Comparison of ENCODE assay signal across 8 mouse cellular contexts in the genomic region with DNA sequence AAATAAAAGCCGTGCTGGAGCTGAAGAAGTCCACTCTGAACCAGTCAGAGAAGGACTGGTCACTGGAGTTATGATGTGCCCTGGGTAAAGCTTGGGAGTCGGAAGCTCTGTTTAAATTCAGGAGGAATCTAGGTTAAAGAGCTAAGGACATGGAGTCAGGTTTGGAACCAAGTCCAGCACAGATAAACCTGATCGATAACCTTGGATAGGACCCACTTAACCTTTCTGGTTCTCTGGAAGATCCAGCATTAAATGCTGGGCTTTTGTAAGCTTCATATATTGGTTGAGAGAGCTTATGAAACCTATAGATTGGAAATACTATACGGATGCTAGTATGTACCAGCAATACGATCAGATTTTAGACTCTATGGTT. TPM values are rescaled to one million over a fixed set of nuclear protein-coding genes. Genes with fewer than 3 reads are reported as not detected.
DNase-seq lines count a peak whose midpoint lies in the region; ATAC-seq and TF ChIP-seq lines count a peak whose summit lies in the region.

No protein-coding gene starts in this region.

- no peak for DNase-seq in kidney, postnatal 0 days (ENCODE audit: low spot score)
- DNase-seq in kidney, postnatal 4 days: no peak
- DNase-seq in embryonic facial prominence, embryonic 11.5 days (ENCODE audit: low spot score): no peak
- no peak for DNase-seq in intestine, embryonic 14.5 days (ENCODE audit: low spot score)
- no peak for DNase-seq in frontal cortex, postnatal 10 days (ENCODE audit: low spot score in 2 of 2)
- DNase-seq in cerebellum, adult 9-11 months: no peak
- DNase-seq in gastrocnemius, postnatal 14 days: no peak

- peak overlapping the region; percentile 64 for H3K9ac ChIP-seq in kidney, postnatal 0 days (ENCODE audit: low read depth, low read length)
- H3K9ac ChIP-seq in embryonic facial prominence, embryonic 11.5 days (replicated peaks; ENCODE audit: low read length): peak overlapping the region; percentile 81
- H3K9ac ChIP-seq in intestine, embryonic 14.5 days (ENCODE audit: low read length): peak overlapping the region; percentile 73

- no peaks in the 10 kb centered on the region for H3K27me3 ChIP-seq in kidney, postnatal 0 days (ENCODE audit: insufficient read depth, low read length)
- H3K27me3 ChIP-seq in embryonic facial prominence, embryonic 11.5 days (ENCODE audit: control insufficient read depth, insufficient read depth, low read length): no peaks in the 10 kb centered on the region
- no peaks in the 10 kb centered on the region for H3K27me3 ChIP-seq in intestine, embryonic 14.5 days (replicated peaks; ENCODE audit: control insufficient read depth, insufficient read depth, low read length)
- no peaks in the 10 kb centered on the region for H3K27me3 ChIP-seq in myocyte (ENCODE audit: control insufficient read depth, insufficient read depth, insufficient read length)

- H3K36me3 ChIP-seq in kidney, postnatal 0 days (ENCODE audit: insufficient read depth, low read length): no peaks in the 10 kb centered on the region
- H3K36me3 ChIP-seq in embryonic facial prominence, embryonic 11.5 days (replicated peaks; ENCODE audit: control insufficient read depth, insufficient read depth, low read depth, low read length): no peaks in the 10 kb centered on the region
- no peaks in the 10 kb centered on the region for H3K36me3 ChIP-seq in intestine, embryonic 14.5 days (ENCODE audit: control insufficient read depth, insufficient read depth, low read length)
- no peaks in the 10 kb centered on the region for H3K36me3 ChIP-seq in myocyte (ENCODE audit: control insufficient read depth, insufficient read depth)

- TF ChIP-seq POLR2A in myocyte (IDR thresholded peaks at IDR 0.05; ENCODE audit: insufficient read length, low read depth): no peak

- intact Hi-C loops in gastrocnemius, postnatal 14 days (cut with DNase I; ENCODE audit: low total_unique reads): no loop called here

- H3K4me3 ChIP-seq in kidney, postnatal 0 days (replicated peaks; ENCODE audit: low read depth, low read length): peak overlapping the region; percentile 77
- H3K4me3 ChIP-seq in embryonic facial prominence, embryonic 11.5 days (ENCODE audit: low read depth, low read length): peak overlapping the region; percentile 82
- H3K4me3 ChIP-seq in intestine, embryonic 14.5 days (ENCODE audit: low read depth, low read length): peak overlapping the region; percentile 77
- peak overlapping the region; percentile 84 for H3K4me3 ChIP-seq in myocyte

- peaks cover 7% of the 10 kb centered on the region; the same call in 1 of the 2 replicates for H3K4me1 ChIP-seq in kidney, postnatal 0 days (replicated peaks; ENCODE audit: insufficient read depth, low read length)
- H3K4me1 ChIP-seq in embryonic facial prominence, embryonic 11.5 days (ENCODE audit: control insufficient read depth, insufficient read depth, low read length): peaks cover 3% of the 10 kb centered on the region; the same call in 1 of the 2 replicates
- H3K4me1 ChIP-seq in intestine, embryonic 14.5 days (replicated peaks; ENCODE audit: control insufficient read depth, insufficient read depth, low read length): peaks cover 19% of the 10 kb centered on the region

- H3K4me2 ChIP-seq in kidney, postnatal 0 days (ENCODE audit: low read length): peak overlapping the region; percentile 92
- peak overlapping the region; percentile 75 for H3K4me2 ChIP-seq in embryonic facial prominence, embryonic 11.5 days (ENCODE audit: low read depth, low read length)
- H3K4me2 ChIP-seq in intestine, embryonic 14.5 days (ENCODE audit: low read length): peak overlapping the region; percentile 73
- peak overlapping the region; percentile 84 for H3K4me2 ChIP-seq in myocyte (ENCODE audit: low read depth)

- WGBS in kidney, postnatal 0 days: 14% methylated on average over 5 of the region's 5 CpGs
- 29% methylated on average over 5 of the region's 5 CpGs for WGBS in embryonic facial prominence, embryonic 11.5 days
- WGBS in intestine, embryonic 14.5 days: 23% methylated on average over 5 of the region's 5 CpGs

- peak overlapping the region; percentile 38; the same call in 1 of the 2 replicates for H3K27ac ChIP-seq in kidney, postnatal 0 days
- H3K27ac ChIP-seq in embryonic facial prominence, embryonic 11.5 days (replicated peaks; ENCODE audit: low read depth, low read length): 0 out of 2 replicates have a peak overlapping the region, but pooled peaks have one; percentile 35
- H3K27ac ChIP-seq in intestine, embryonic 14.5 days (ENCODE audit: low read depth): no peak overlapping the region

- H3ac ChIP-seq in myocyte (ENCODE audit: control insufficient read depth, insufficient read length): peak overlapping the region; percentile 37

- TF ChIP-seq CTCF in kidney, postnatal 0 days (IDR thresholded peaks at IDR 0.05; ENCODE audit: low read depth): no peak

- ATAC-seq in kidney, postnatal 0 days (replicated peaks; ENCODE audit: low FRiP score, low read depth): no peak
- no peak for ATAC-seq in embryonic facial prominence, embryonic 11.5 days (replicated peaks; ENCODE audit: insufficient number of reproducible peaks, low FRiP score, low TSS enrichment, low read depth)
- ATAC-seq in intestine, embryonic 14.5 days (replicated peaks; ENCODE audit: low FRiP score, low TSS enrichment, low read depth): no peak; the same call in 1 of the 2 replicates

- peaks cover 56% of the 10 kb centered on the region for H3K79me2 ChIP-seq in myocyte (ENCODE audit: control insufficient read depth, insufficient read depth)

- no peaks in the 10 kb centered on the region for H3K9me3 ChIP-seq in kidney, postnatal 0 days (replicated peaks; ENCODE audit: low read length)
- no peaks in the 10 kb centered on the region for H3K9me3 ChIP-seq in embryonic facial prominence, embryonic 11.5 days (replicated peaks; ENCODE audit: control insufficient read depth, low read length)
- no peaks in the 10 kb centered on the region for H3K9me3 ChIP-seq in intestine, embryonic 14.5 days (ENCODE audit: control insufficient read depth, low read length)

TF ChIP-seq in myocyte, 11 proteins besides CTCF, POLR2A, EP300 and RAD21:
- no peak for TF ChIP-seq SRF (IDR thresholded peaks at IDR 0.05; ENCODE audit: control insufficient read depth, insufficient read length, low read depth)

RNA-seq across cellular contexts. Expression of gene Fam222b, which starts 0.7 kb away (rescaled TPM):
- 13.3 and 13.8 TPM in 2 replicates for polyA plus RNA-seq in kidney, postnatal 0 days (2015; fragmentation: Nextera tagmentation; extraction: Ambion mirVana)
- 19.0 and 22.8 TPM in 2 replicates for polyA plus RNA-seq in embryonic facial prominence, embryonic 11.5 days (2014; fragmentation: Nextera tagmentation; extraction: Ambion mirVana)
- 13.4 and 17.8 TPM in 2 replicates for polyA plus RNA-seq in intestine, embryonic 14.5 days (2014; fragmentation: Nextera tagmentation; extraction: Ambion mirVana)
- polyA plus RNA-seq in myocyte (2012; fragmentation: generic; extraction: Trizol): 16.1 TPM
- 1 to 10 TPM; 6.5 to 7.4 TPM for total RNA-seq in gastrocnemius, postnatal 14 days (2021)

RNA-seq across cellular contexts. Expression of gene Eral1, which starts 14.9 kb away (rescaled TPM):
- polyA plus RNA-seq in kidney, postnatal 0 days (2015; fragmentation: Nextera tagmentation; extraction: Ambion mirVana): 25.0 and 26.9 TPM in 2 replicates
- 37.5 and 44.6 TPM in 2 replicates for polyA plus RNA-seq in embryonic facial prominence, embryonic 11.5 days (2014; fragmentation: Nextera tagmentation; extraction: Ambion mirVana)
- polyA plus RNA-seq in intestine, embryonic 14.5 days (2014; fragmentation: Nextera tagmentation; extraction: Ambion mirVana): 32.4 and 38.0 TPM in 2 replicates
- polyA plus RNA-seq in myocyte (2012; fragmentation: generic; extraction: Trizol): 24.6 TPM
- total RNA-seq in gastrocnemius, postnatal 14 days (2021): 10 to 100 TPM; 18.9 to 22.2 TPM

RNA-seq across cellular contexts. Expression of gene Flot2, which starts 57.4 kb away (rescaled TPM):
- polyA plus RNA-seq in kidney, postnatal 0 days (2015; fragmentation: Nextera tagmentation; extraction: Ambion mirVana): 38.5 and 42.4 TPM in 2 replicates
- polyA plus RNA-seq in embryonic facial prominence, embryonic 11.5 days (2014; fragmentation: Nextera tagmentation; extraction: Ambion mirVana): 40.4 and 45.7 TPM in 2 replicates
- 46.9 and 51.6 TPM in 2 replicates for polyA plus RNA-seq in intestine, embryonic 14.5 days (2014; fragmentation: Nextera tagmentation; extraction: Ambion mirVana)
- 78.8 TPM for polyA plus RNA-seq in myocyte (2012; fragmentation: generic; extraction: Trizol)
- total RNA-seq in gastrocnemius, postnatal 14 days (2021): 10 to 100 TPM; 60.7 to 64.3 TPM
